Mouse (Mus musculus) kidney, adult 2 months (tissue): ENCODE measurements around the gene Prkrip1. TPM values are rescaled to one million over a fixed set of nuclear protein-coding genes. Genes with fewer than 3 reads are reported as not detected.
A peak's percentile ranks its signal among the peaks of the same experiment; 100 is the strongest.
"Not testable (repeated sequence)": the region's sequence is repeated elsewhere in the genome, so short reads cannot be mapped to it uniquely, and the experiment has no call there.

Experiments
- DNase-seq: peaks from one replicate; pipeline ENCODE4 v3.0.0; 2021
- H3K27ac ChIP-seq: fragments of 200-500 bp; 2 replicates; pipeline ENCODE4 v1.5.1; 2012; ENCODE audit warnings: low read depth, low read length, control low read depth, inconsistent platforms; ENCODE audit not compliant: insufficient read depth
- H3K27me3 ChIP-seq: fragments of 200-500 bp; replicated peaks from 2 replicates; pipeline ENCODE4 v1.6.1; 2012; ENCODE audit warnings: mild to moderate bottlenecking, moderate library complexity, low read length, inconsistent platforms; ENCODE audit not compliant: control insufficient read depth, insufficient read depth
- H3K36me3 ChIP-seq: fragments of 200-500 bp; 2 replicates; pipeline ENCODE4 v1.6.1; 2012; ENCODE audit warnings: mild to moderate bottlenecking, moderate library complexity, low read length, inconsistent platforms; ENCODE audit not compliant: control insufficient read depth, insufficient read depth
- H3K4me1 ChIP-seq: fragments of 200-500 bp; 2 replicates; pipeline ENCODE4 v1.6.1; 2011; ENCODE audit warnings: low read length; ENCODE audit not compliant: control insufficient read depth, insufficient read depth
- H3K4me3 ChIP-seq: fragments of 200-500 bp; 2 replicates; pipeline ENCODE4 v1.5.1; 2011; ENCODE audit warnings: mild to moderate bottlenecking, low read depth, low read length, control low read depth; ENCODE audit not compliant: insufficient read depth
- CTCF ChIP-seq: fragments of 200-500 bp; conservative IDR thresholded peaks from 2 replicates; pipeline ENCODE4 v1.5.1; 2011; ENCODE audit warnings: low read depth, mild to moderate bottlenecking, control low read depth, low read length, moderate library complexity, mixed read lengths; ENCODE audit not compliant: insufficient read depth, insufficient read length
- POLR2A ChIP-seq: fragments of 200-500 bp; IDR thresholded peaks from one replicate; pipeline ENCODE4 v1.6.1; 2011; ENCODE audit warnings: low read depth, low read length, control low read depth
- WGBS: fragments of 180-500 bp; shearing (Covaris S2); methylation state at CpG from one replicate; pipeline ENCODE4 v1.1.7; 2018; 5-methylcytosine and 5-hydroxymethylcytosine counted together
- polyA plus RNA-seq: library from polyadenylated mRNA; depleted of rRNA; stranded (reverse); fragments of >200 nt; gene quantifications from 2 replicates; pipeline ENCODE4 v1.2.3, GENCODE M21; 2012

Prkrip1 gene
- polyA plus RNA-seq, 1 experiment = 14.1 TPM

- WGBS = 85% methylated on average over 12 of the region's 12 CpGs
- H3K27me3 ChIP-seq = no peaks in the 10 kb centered on the region
- no peak overlapping the region for H3K4me3 ChIP-seq
- H3K27ac ChIP-seq = no peak overlapping the region
- TF ChIP-seq POLR2A (no peak), CTCF (no peak)
- DNase-seq = no peak
- H3K36me3 ChIP-seq = no peaks in the 10 kb centered on the region
- no peaks in the 10 kb centered on the region for H3K4me1 ChIP-seq
Measured at GRCm38 (mm10) chr5:136218585-136218984, 19.8 kb upstream of the Prkrip1 start.

GRCm38 (mm10) chr5:136217932-136218381 is 19.2 kb upstream of the Prkrip1 start:
- no peak overlapping the region for H3K27ac ChIP-seq

GRCm38 (mm10) chr5:136217004-136217665 is 18.4 kb upstream of the Prkrip1 start:
- WGBS = 79% methylated on average over 18 of the region's 18 CpGs
- DNase-seq = no peak
- H3K4me1 ChIP-seq = no peaks in the 10 kb centered on the region
- H3K27ac ChIP-seq = no peak overlapping the region
- H3K27me3 ChIP-seq = no peaks in the 10 kb centered on the region
- H3K36me3 ChIP-seq = no peaks in the 10 kb centered on the region
- no peak overlapping the region for H3K4me3 ChIP-seq
- TF ChIP-seq CTCF (no peak), POLR2A (no peak)

More at GRCm38 (mm10) chr5:136217932-136218381, 19.2 kb upstream of the Prkrip1 start:
- 75% methylated on average over 4 of the region's 4 CpGs for WGBS
- no peaks in the 10 kb centered on the region for H3K36me3 ChIP-seq
- no peaks in the 10 kb centered on the region for H3K4me1 ChIP-seq
- H3K27me3 ChIP-seq = no peaks in the 10 kb centered on the region
- no peak for TF ChIP-seq CTCF
- TF ChIP-seq POLR2A = no peak
- H3K4me3 ChIP-seq = no peak overlapping the region
- no peak for DNase-seq

GRCm38 (mm10) chr5:136215958-136216357 is 17.2 kb upstream of the Prkrip1 start:
- H3K27me3 ChIP-seq = no peaks in the 10 kb centered on the region
- no peaks in the 10 kb centered on the region for H3K4me1 ChIP-seq
- no peak for DNase-seq
- no peak overlapping the region for H3K4me3 ChIP-seq
- no peaks in the 10 kb centered on the region for H3K36me3 ChIP-seq
- TF ChIP-seq CTCF (no peak), POLR2A (no peak)
- no peak overlapping the region for H3K27ac ChIP-seq
- 55% methylated on average over 5 of the region's 5 CpGs for WGBS

- no peaks in the 10 kb centered on the region for H3K27me3 ChIP-seq
- WGBS = 92% methylated on average over 3 of the region's 3 CpGs
- H3K4me3 ChIP-seq = no peak overlapping the region
- H3K27ac ChIP-seq = no peak overlapping the region
- TF ChIP-seq CTCF (peak; percentile 34; the same call in 1 of the 2 replicates), POLR2A (no peak)
- no peaks in the 10 kb centered on the region for H3K4me1 ChIP-seq
- no peaks in the 10 kb centered on the region for H3K36me3 ChIP-seq
- DNase-seq = no peak
Measured at GRCm38 (mm10) chr5:136215211-136215610, 16.4 kb upstream of the Prkrip1 start.

GRCm38 (mm10) chr5:136213716-136214115 is 15.0 kb upstream of the Prkrip1 start:
- TF ChIP-seq POLR2A (no peak), CTCF (no peak)
- H3K36me3 ChIP-seq = no peaks in the 10 kb centered on the region
- no peak overlapping the region for H3K27ac ChIP-seq
- no peaks in the 10 kb centered on the region for H3K4me1 ChIP-seq
- WGBS = 83% methylated on average over 5 of the region's 5 CpGs
- no peak overlapping the region for H3K4me3 ChIP-seq
- DNase-seq = no peak
- no peaks in the 10 kb centered on the region for H3K27me3 ChIP-seq

GRCm38 (mm10) chr5:136212716-136213115 is 14.0 kb upstream of the Prkrip1 start:
- no peak overlapping the region for H3K4me3 ChIP-seq
- DNase-seq = no peak
- H3K27me3 ChIP-seq = no peaks in the 10 kb centered on the region
- no peak for TF ChIP-seq CTCF
- TF ChIP-seq POLR2A = no peak
- no peaks in the 10 kb centered on the region for H3K4me1 ChIP-seq
- H3K27ac ChIP-seq = no peak overlapping the region
- H3K36me3 ChIP-seq = no peaks in the 10 kb centered on the region
- 88% methylated on average over 11 of the region's 11 CpGs for WGBS

GRCm38 (mm10) chr5:136211341-136212102 is 12.8 kb upstream of the Prkrip1 start:
- H3K27ac ChIP-seq, H3K36me3 ChIP-seq, H3K4me3 ChIP-seq, DNase-seq, H3K4me1 ChIP-seq, H3K27me3 ChIP-seq: not testable (repeated sequence)
- WGBS = 91% methylated on average over 14 of the region's 14 CpGs
